Mouse (Mus musculus): ENCODE measurements around the gene Gm15013.
"Not testable (repeated sequence)": the region's sequence is repeated elsewhere in the genome, so short reads cannot be mapped to it uniquely, and the experiment has no call there.

Gm15013 gene

GRCm38 (mm10) chrX:139714381-139714780, at the start of gene Gm15013:
TSS of gene Gm15013 (minus strand) at chrX:139714481.
- no peak for DNase-seq

DNA sequence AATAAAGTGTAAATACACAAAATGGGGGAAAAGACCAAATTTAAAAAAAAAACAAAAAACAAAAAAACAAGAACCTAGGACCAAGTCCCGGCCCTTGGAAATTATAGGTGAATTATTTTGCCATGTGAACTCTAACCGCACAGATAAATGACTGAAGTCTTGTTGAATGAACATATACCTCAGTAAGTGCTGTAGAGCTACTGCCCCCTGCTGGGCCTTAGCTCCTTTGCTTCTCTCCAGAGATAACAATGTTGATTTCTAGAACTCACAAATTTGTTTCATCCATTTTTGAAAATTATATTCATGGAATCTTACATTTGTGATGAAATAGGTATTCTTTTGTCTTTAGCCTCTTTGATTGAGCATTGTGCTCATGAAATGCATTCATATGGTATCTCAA, 48.3 kb upstream of the Gm15013 start:
- peak; percentile 25 for DNase-seq

DNA sequence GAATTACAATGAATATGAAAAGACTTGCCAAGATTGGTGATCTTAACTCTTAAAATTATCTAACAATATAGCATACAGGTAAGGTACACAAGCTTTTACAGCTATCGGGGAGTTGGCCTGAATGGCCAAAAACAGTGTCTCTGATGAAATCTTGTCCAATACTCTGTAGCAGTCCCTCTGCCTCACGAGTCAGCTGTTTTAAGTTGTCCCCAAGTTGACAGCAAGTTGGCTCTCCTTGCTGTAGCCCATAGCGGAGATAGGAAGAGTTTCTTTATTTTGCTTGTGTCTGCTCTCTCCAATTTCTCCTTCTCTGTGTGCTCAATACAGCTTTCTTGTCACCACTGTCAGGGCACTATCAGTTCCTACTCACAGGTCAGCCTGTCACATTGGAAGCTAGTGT, 44.4 kb upstream of the Gm15013 start:
- not testable (repeated sequence) for DNase-seq

DNA sequence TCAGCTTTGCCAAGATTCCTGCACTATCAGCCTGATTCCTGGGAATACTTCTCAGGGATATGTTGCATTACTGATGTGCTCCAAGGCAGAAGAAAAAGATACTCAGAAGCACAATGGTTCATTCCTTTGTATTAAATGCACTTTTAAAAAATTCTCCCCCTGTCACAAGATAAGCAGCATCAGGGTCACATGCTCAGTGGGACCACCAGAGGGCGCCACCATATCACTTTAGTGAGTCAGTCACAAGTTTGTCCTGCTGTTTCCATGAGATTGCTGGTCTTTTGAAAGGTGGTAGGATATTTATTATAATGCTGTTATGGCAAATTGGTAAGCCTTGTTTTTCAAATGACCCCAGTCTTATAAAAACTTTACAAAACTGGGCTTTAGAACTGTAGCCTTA, 37.6 kb upstream of the Gm15013 start:
- DNase-seq = peak; percentile 45

DNA sequence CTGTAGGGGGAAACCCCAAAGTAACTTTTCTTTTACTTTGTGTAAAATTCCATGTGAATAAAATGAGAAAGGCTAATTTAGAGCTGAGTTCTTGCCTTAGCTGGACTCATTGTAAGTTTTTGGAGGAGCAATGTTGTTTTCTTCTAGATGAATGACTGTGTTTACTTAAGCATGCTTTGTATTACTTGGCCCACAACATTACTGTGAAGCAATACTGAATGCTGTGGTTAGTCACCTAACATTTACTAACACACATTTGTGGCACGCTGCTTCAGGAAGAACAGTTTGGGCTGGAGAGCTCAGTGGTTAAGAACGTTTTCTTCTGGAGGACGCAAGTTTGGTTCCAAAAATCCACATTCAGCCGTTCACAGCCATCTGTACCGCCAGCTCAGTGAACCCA, 22.8 kb upstream of the Gm15013 start:
- no peak for DNase-seq

- no peak for DNase-seq
Measured at GRCm38 (mm10) chrX:139730541-139730940, 16.3 kb upstream of the Gm15013 start.

GRCm38 (mm10) chrX:139722350-139722749, 8.1 kb upstream of the Gm15013 start:
- no peak for DNase-seq

GRCm38 (mm10) chrX:139684775-139685695, 29.2 kb downstream of the Gm15013 start, which contains the start of gene Tbc1d8b:
TSS of gene Tbc1d8b (plus strand) at chrX:139684996.
- DNase-seq = peak; percentile 68

DNA sequence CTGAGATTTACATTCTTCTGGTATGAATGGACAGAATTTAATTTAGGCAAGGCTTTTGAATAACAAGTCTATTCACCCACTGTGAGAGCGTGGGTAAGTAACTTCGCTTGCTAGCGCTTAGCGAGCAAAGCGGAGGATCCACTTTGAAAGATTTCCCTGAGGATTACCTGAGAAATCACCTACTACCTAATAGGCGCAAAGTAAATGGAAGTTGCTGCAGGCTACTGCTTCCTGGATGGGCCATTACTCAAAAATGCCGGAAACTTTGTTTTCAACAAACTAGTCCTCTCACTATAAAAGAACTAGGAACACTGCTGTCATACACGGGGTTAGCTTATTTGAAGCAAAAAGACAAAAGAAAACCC, 29.9 kb downstream of the Gm15013 start:
- no peak for DNase-seq

- peak; percentile 4 for DNase-seq
Measured at GRCm38 (mm10) chrX:139665829-139666228, 48.5 kb downstream of the Gm15013 start.
